Mouse (Mus musculus): Measurements from ENCODE around the gene Specc1. TPM values are rescaled to one million over a fixed set of nuclear protein-coding genes. Genes with fewer than 3 reads are reported as not detected.

The Specc1 gene
- total and polyA plus RNA-seq, 3 experiments, result 7.3 to 18.6 (median 15.5) TPM

GRCm38 (mm10) chr11:62264018-62264417 lies 307.5 kb downstream of the Specc1 start:
- TF ChIP-seq POLR2AphosphoS2 (IDR thresholded peaks at IDR 0.05; ENCODE audit: low read depth, low read length) (no peak), MAX (IDR thresholded peaks at IDR 0.05; ENCODE audit: low read length) (no peak), EP300 (IDR thresholded peaks at IDR 0.05; ENCODE audit: low read length) (no peak), IRF4 (IDR thresholded peaks at IDR 0.05; ENCODE audit: low read depth, low read length) (no peak), BHLHE40 (IDR thresholded peaks at IDR 0.05; ENCODE audit: low read depth, low read length) (no peak), RAD21 (IDR thresholded peaks at IDR 0.05; ENCODE audit: low read depth, low read length) (no peak), CTCF (conservative IDR thresholded peaks at IDR 0.05 in 1 of 2, IDR thresholded peaks at IDR 0.05 in 1 of 2; ENCODE audit: low read depth in 2 of 2, low read length in 2 of 2) (no peak), GABPA (IDR thresholded peaks at IDR 0.05; ENCODE audit: insufficient replicate concordance, low read depth, low read length) (no peak), JUN (IDR thresholded peaks at IDR 0.05; ENCODE audit: insufficient read depth, low read depth, low read length) (no peak), SMC3 (IDR thresholded peaks at IDR 0.05; ENCODE audit: low read depth, low read length) (no peak), E2F4 (IDR thresholded peaks at IDR 0.05; ENCODE audit: insufficient replicate concordance, low read depth, low read length) (no peak), USF2 (conservative IDR thresholded peaks at IDR 0.05; ENCODE audit: low read depth, low read length) (no peak), CHD1 (IDR thresholded peaks at IDR 0.05; ENCODE audit: low read depth, low read length) (no peak), CHD2 (IDR thresholded peaks at IDR 0.05; ENCODE audit: low read length) (no peak), ZNF384 (IDR thresholded peaks at IDR 0.05; ENCODE audit: low read depth, low read length) (no peak), ETS1 (conservative IDR thresholded peaks at IDR 0.05; ENCODE audit: low read depth, low read length) (no peak), MAFK (IDR thresholded peaks at IDR 0.05; ENCODE audit: insufficient replicate concordance, low read length) (no peak)
- dilution Hi-C loops (cut with MboI; ENCODE audit: extremely low pct_ligation_motif_present, extremely low pct_unique_long_range_greater_than_20kb, low sequenced_read_pairs), result no loop called here
- Histone ChIP-seq H3K36me3 (replicated peaks in 1 of 2; ENCODE audit: control insufficient read depth in 1 of 2, insufficient read depth in 1 of 2, low read length in 1 of 2) (peaks cover 9 to 29% of the 10 kb centered on the region in 2 experiments), H3K79me2 (replicated peaks; ENCODE audit: control insufficient read depth, extremely low read depth, insufficient read depth, poor library complexity, severe bottlenecking) (no peaks in the 10 kb centered on the region), H3K4me2 (ENCODE audit: insufficient read depth, low read depth, poor library complexity, severe bottlenecking) (no peak overlapping the region), H3K9ac (ENCODE audit: insufficient read depth, low read depth) (no peak overlapping the region), H3K9me3 (replicated peaks; ENCODE audit: low read length) (no peaks in the 10 kb centered on the region), H3K27ac (ENCODE audit: insufficient read depth, low read depth) (no peak overlapping the region), H3K4me3 (replicated peaks in 1 of 3; ENCODE audit: low read depth in 2 of 3, low read length in 2 of 3, poor library complexity in 1 of 3) (no peak overlapping the region), H3K4me1 (ENCODE audit: control insufficient read depth in 1 of 2, insufficient read depth in 2 of 2) (peaks cover 28 to 70% of the 10 kb centered on the region in 2 experiments), H3K27me3 (replicated peaks) (no peaks in the 10 kb centered on the region)
- no peak for DNase-seq (ENCODE audit: extremely low read depth)
- in situ Hi-C loops (cut with MboI; ENCODE audit: low pct_ligation_motif_present, low pct_unique_long_range_greater_than_20kb, low sequenced_read_pairs), result loop anchor here (5.0 kb wide), 1 partner anchor 137 kb away; no protein-coding TSS in a partner anchor

- peaks cover 13 to 39% of the 10 kb centered on the region in 2 experiments for H3K36me3 ChIP-seq (replicated peaks in 1 of 2; ENCODE audit: control insufficient read depth in 1 of 2, insufficient read depth in 1 of 2, low read length in 1 of 2)
- H3K9me3 ChIP-seq (replicated peaks; ENCODE audit: low read length), result no peaks in the 10 kb centered on the region
- H3K4me2 ChIP-seq (ENCODE audit: insufficient read depth, low read depth, poor library complexity, severe bottlenecking), result no peak overlapping the region
- dilution Hi-C loops (cut with MboI; ENCODE audit: extremely low pct_ligation_motif_present, extremely low pct_unique_long_range_greater_than_20kb, low sequenced_read_pairs) (no loop called here), in situ Hi-C loops (cut with MboI; ENCODE audit: low pct_ligation_motif_present, low pct_unique_long_range_greater_than_20kb, low sequenced_read_pairs) (no loop called here)
- no peak overlapping the region for H3K27ac ChIP-seq (ENCODE audit: insufficient read depth, low read depth)
- TF ChIP-seq POLR2AphosphoS2 (IDR thresholded peaks at IDR 0.05; ENCODE audit: low read depth, low read length), result no peak
- 0 out of 2 replicates have a peak, but pooled peaks have one; percentile 30 for TF ChIP-seq MAX (IDR thresholded peaks at IDR 0.05; ENCODE audit: low read length)
- TF ChIP-seq ELF1 (IDR thresholded peaks at IDR 0.05; ENCODE audit: low read depth, low read length), result no peak
- TF ChIP-seq CTCF (conservative IDR thresholded peaks at IDR 0.05 in 1 of 2, IDR thresholded peaks at IDR 0.05 in 1 of 2; ENCODE audit: low read depth in 2 of 2, low read length in 2 of 2), result no peak
- 0 out of 2 replicates have a peak, but pooled peaks have one; percentile 22 for TF ChIP-seq ETS1 (conservative IDR thresholded peaks at IDR 0.05; ENCODE audit: low read depth, low read length)
- TF ChIP-seq MEF2A (IDR thresholded peaks at IDR 0.05; ENCODE audit: borderline replicate concordance, low read depth, low read length), result peak; percentile 40; the same call in 1 of the 2 replicates
- no peak for TF ChIP-seq TBP (conservative IDR thresholded peaks at IDR 0.05; ENCODE audit: low read depth, low read length)
- TF ChIP-seq HCFC1 (IDR thresholded peaks at IDR 0.05; ENCODE audit: low read depth, low read length), result no peak
- TF ChIP-seq EP300 (IDR thresholded peaks at IDR 0.05; ENCODE audit: low read length), result 0 out of 2 replicates have a peak, but pooled peaks have one; percentile 11
- no peak for TF ChIP-seq MAFK (IDR thresholded peaks at IDR 0.05; ENCODE audit: insufficient replicate concordance, low read length)
- H3K4me3 ChIP-seq (replicated peaks in 1 of 3; ENCODE audit: low read depth in 2 of 3, low read length in 2 of 3, poor library complexity in 1 of 3), result no peak overlapping the region
- peaks cover 33 to 56% of the 10 kb centered on the region in 2 experiments for H3K4me1 ChIP-seq (ENCODE audit: control insufficient read depth in 1 of 2, insufficient read depth in 2 of 2)
- peak; percentile 58 for DNase-seq (ENCODE audit: extremely low read depth)
- no peak overlapping the region for H3K9ac ChIP-seq (ENCODE audit: insufficient read depth, low read depth)
- no peaks in the 10 kb centered on the region for H3K27me3 ChIP-seq (replicated peaks)
- H3K79me2 ChIP-seq (replicated peaks; ENCODE audit: control insufficient read depth, extremely low read depth, insufficient read depth, poor library complexity, severe bottlenecking), result no peaks in the 10 kb centered on the region
Measured at GRCm38 (mm10) chr11:62265642-62266041, 309.1 kb downstream of the Specc1 start.

All from CH12.LX (cell line).